Mouse (Mus musculus) intestine, embryonic 14.5 days (tissue): ENCODE measurements around the gene Szt2. TPM values are rescaled to one million over a fixed set of nuclear protein-coding genes. Genes with fewer than 3 reads are reported as not detected.

Experiments used
- ATAC-seq: fragments of 200-750 bp; cut with Nextera tagmentation; replicated peaks from 2 replicates; pipeline ENCODE4 v1.8.0; 2017; ENCODE audit warnings: low read depth, moderate number of reproducible peaks, moderate TSS enrichment, moderate library complexity; ENCODE audit not compliant: low FRiP score, low TSS enrichment
- DNase-seq: peaks from one replicate; pipeline ENCODE4 v3.0.0-alpha.2; 2018; ENCODE audit warnings: low spot score
- H3K27ac ChIP-seq: fragments of 300-500 bp; sonication (generic); 2 replicates; pipeline ENCODE4 v1.5.1; 2014; ENCODE audit warnings: low read depth, mild to moderate bottlenecking, control low read depth
- H3K27me3 ChIP-seq: fragments of 300-500 bp; sonication (generic); replicated peaks from 2 replicates; pipeline ENCODE4 v1.6.1; 2014; ENCODE audit warnings: low read length, control low read depth; ENCODE audit not compliant: control insufficient read depth, insufficient read depth
- H3K36me3 ChIP-seq: fragments of 300-500 bp; sonication (generic); 2 replicates; pipeline ENCODE4 v1.6.1; 2014; ENCODE audit warnings: low read length, control low read depth; ENCODE audit not compliant: control insufficient read depth, insufficient read depth
- H3K4me1 ChIP-seq: fragments of 300-500 bp; sonication (generic); replicated peaks from 2 replicates; pipeline ENCODE4 v1.6.1; 2014; ENCODE audit warnings: low read length, control low read depth, mixed read lengths; ENCODE audit not compliant: control insufficient read depth, insufficient read depth
- H3K4me2 ChIP-seq: fragments of 300-500 bp; sonication (generic); 2 replicates; pipeline ENCODE4 v1.6.1; 2014; ENCODE audit warnings: low read length
- H3K4me3 ChIP-seq: fragments of 300-500 bp; sonication (generic); 2 replicates; pipeline ENCODE4 v1.5.1; 2014; ENCODE audit warnings: low read depth, low read length, control low read depth, mixed read lengths
- H3K9ac ChIP-seq: fragments of 300-500 bp; sonication (generic); 2 replicates; pipeline ENCODE4 v1.6.1; 2014; ENCODE audit warnings: mild to moderate bottlenecking, low read length
- H3K9me3 ChIP-seq: fragments of 300-500 bp; sonication (generic); 2 replicates; pipeline ENCODE4 v1.6.1; 2016; ENCODE audit warnings: low read length, control low read depth; ENCODE audit not compliant: control insufficient read depth
- WGBS: fragments of 180-500 bp; shearing (Covaris S2); extraction: QIAGEN DNeasy Blood & Tissue Kit; methylation state at CpG from one replicate; pipeline ENCODE4 v1.1.7; 2014; 5-methylcytosine and 5-hydroxymethylcytosine counted together
- polyA plus RNA-seq: library from polyadenylated mRNA; unstranded; fragments of >200 nt; fragmentation: Nextera tagmentation; extraction: Ambion mirVana; gene quantifications from 2 replicates; pipeline ENCODE4 v1.2.1, GENCODE M21; 2014

The Szt2 gene
- polyA plus RNA-seq, 1 experiment from 2014 or later: 12.1 TPM

GRCm38 (mm10) chr4:118341447-118341846 is 67.6 kb downstream of the Szt2 start:
- no peak for ATAC-seq
- Histone ChIP-seq H3K4me1 (no peaks in the 10 kb centered on the region), H3K27me3 (no peaks in the 10 kb centered on the region), H3K4me3 (no peak overlapping the region), H3K4me2 (no peak overlapping the region), H3K36me3 (no peaks in the 10 kb centered on the region), H3K27ac (no peak overlapping the region), H3K9ac (no peak overlapping the region), H3K9me3 (no peaks in the 10 kb centered on the region)
- DNase-seq: no peak
- 82% methylated on average over 3 of the region's 3 CpGs for WGBS

DNA sequence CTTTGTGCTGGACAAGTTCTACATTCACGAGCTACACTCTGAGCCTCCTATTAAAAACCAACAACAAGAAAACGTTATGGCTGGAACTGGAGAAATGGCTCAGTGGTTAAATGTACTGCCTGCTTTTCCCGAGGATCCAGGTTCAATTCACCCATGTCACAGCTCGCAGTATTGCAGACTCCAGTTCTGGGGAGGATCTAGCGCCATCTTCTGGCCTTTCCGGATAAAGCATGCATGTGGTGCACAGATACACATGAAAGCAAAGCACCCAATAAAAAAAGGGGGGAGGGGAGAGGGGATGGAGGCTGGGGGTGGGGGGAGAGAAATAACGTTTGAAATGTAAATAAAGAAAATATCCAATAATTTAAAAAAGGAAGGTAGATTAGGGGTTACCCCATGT is 72.4 kb downstream of the Szt2 start:
- Histone ChIP-seq H3K27me3 (no peaks in the 10 kb centered on the region), H3K27ac (no peak overlapping the region), H3K9ac (no peak overlapping the region), H3K4me3 (no peak overlapping the region), H3K36me3 (no peaks in the 10 kb centered on the region), H3K9me3 (no peaks in the 10 kb centered on the region), H3K4me1 (no peaks in the 10 kb centered on the region), H3K4me2 (no peak overlapping the region)
- DNase-seq (peak; percentile 84), ATAC-seq (no peak)
- 17% methylated on average over 7 of the region's 7 CpGs for WGBS

- 68% methylated on average over 4 of the region's 4 CpGs for WGBS
- Histone ChIP-seq H3K4me2 (no peak overlapping the region), H3K36me3 (no peaks in the 10 kb centered on the region), H3K9ac (no peak overlapping the region), H3K27ac (no peak overlapping the region), H3K4me1 (no peaks in the 10 kb centered on the region), H3K9me3 (no peaks in the 10 kb centered on the region), H3K4me3 (no peak overlapping the region), H3K27me3 (no peaks in the 10 kb centered on the region)
- ATAC-seq: no peak
- DNase-seq: no peak
These were observed 73.1 kb downstream of the Szt2 start for GRCm38 (mm10) chr4:118335991-118336390.

DNA sequence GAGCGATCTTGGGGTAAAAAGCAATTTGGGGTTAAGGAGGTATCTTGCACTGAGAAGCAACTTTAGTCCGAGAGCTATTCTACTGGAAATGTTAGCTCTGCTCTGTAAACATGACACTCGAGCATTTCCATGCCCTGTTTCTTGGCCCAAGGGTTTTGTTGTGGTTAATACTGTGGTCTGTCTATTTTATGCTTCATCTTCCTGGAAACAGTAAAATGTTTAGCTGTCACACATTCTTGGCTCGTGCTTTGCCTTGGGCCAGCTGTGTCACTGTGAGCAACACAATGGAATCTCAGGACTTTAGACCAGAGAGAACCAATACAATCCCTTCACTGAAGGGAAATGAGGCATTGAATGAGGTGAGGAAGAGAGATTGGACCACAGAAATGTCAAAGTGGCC is 77.3 kb downstream of the Szt2 start:
- 0 out of 2 replicates have a peak overlapping the region, but pooled peaks have one; percentile 8 for H3K4me2 ChIP-seq
- DNase-seq: no peak
- no peak overlapping the region for H3K4me3 ChIP-seq
- H3K36me3 ChIP-seq: no peaks in the 10 kb centered on the region
- H3K9ac ChIP-seq: no peak overlapping the region
- H3K4me1 ChIP-seq: 0 out of 2 replicates have a peak, but pooled peaks cover 3% of the 10 kb centered on the region
- peak overlapping the region; percentile 69; the same call in 1 of the 2 replicates for H3K27ac ChIP-seq
- no peaks in the 10 kb centered on the region for H3K9me3 ChIP-seq
- ATAC-seq: no peak
- no peaks in the 10 kb centered on the region for H3K27me3 ChIP-seq
- 48% methylated on average over 4 of the region's 4 CpGs for WGBS

GRCm38 (mm10) chr4:118326476-118326875 is 82.6 kb downstream of the Szt2 start:
- no peak for DNase-seq
- no peaks in the 10 kb centered on the region for H3K9me3 ChIP-seq
- no peaks in the 10 kb centered on the region for H3K27me3 ChIP-seq
- 0 out of 2 replicates have a peak, but pooled peaks have one; percentile 40 for ATAC-seq
- H3K36me3 ChIP-seq: no peaks in the 10 kb centered on the region
- H3K4me3 ChIP-seq: no peak overlapping the region
- H3K4me2 ChIP-seq: no peak overlapping the region
- no peak overlapping the region for H3K9ac ChIP-seq
- no peak overlapping the region for H3K27ac ChIP-seq
- H3K4me1 ChIP-seq: 0 out of 2 replicates have a peak, but pooled peaks cover 3% of the 10 kb centered on the region
- WGBS: 36% methylated on average over 7 of the region's 7 CpGs

DNA sequence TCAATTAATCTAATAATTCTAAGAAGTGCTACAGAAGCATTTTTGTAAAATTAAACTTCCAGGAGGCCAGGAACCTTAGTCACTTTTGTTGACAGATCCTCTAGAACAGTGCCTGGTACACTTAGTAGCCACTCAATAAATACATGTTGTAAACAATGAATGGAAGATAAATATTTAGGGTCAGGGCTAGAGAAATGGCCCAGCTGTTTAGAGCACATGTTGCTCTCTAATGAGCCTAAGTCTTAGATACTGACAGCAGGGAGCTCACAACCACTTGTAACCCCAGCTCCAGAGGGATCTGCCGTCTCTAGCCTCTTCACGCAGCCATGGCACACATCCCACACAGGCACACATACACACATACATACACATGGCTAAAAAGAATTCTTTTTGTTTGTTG is 88.4 kb downstream of the Szt2 start:
- no peak for DNase-seq
- ATAC-seq: no peak
- Histone ChIP-seq H3K4me1 (0 out of 2 replicates have a peak, but pooled peaks cover 6% of the 10 kb centered on the region), H3K9ac (no peak overlapping the region), H3K4me2 (no peak overlapping the region), H3K36me3 (no peaks in the 10 kb centered on the region), H3K9me3 (no peaks in the 10 kb centered on the region), H3K4me3 (no peak overlapping the region), H3K27me3 (no peaks in the 10 kb centered on the region), H3K27ac (no peak overlapping the region)
- 50% methylated on average over 2 of the region's 2 CpGs for WGBS

- 0 out of 2 replicates have a peak, but pooled peaks cover 12% of the 10 kb centered on the region for H3K4me1 ChIP-seq
- no peak overlapping the region for H3K9ac ChIP-seq
- 36% methylated on average over 8 of the region's 8 CpGs for WGBS
- no peaks in the 10 kb centered on the region for H3K27me3 ChIP-seq
- H3K4me3 ChIP-seq: no peak overlapping the region
- no peaks in the 10 kb centered on the region for H3K36me3 ChIP-seq
- no peak for DNase-seq
- no peaks in the 10 kb centered on the region for H3K9me3 ChIP-seq
- ATAC-seq: no peak
- no peak overlapping the region for H3K27ac ChIP-seq
- no peak overlapping the region for H3K4me2 ChIP-seq
These were observed 89.2 kb downstream of the Szt2 start for GRCm38 (mm10) chr4:118319706-118320344.

DNA sequence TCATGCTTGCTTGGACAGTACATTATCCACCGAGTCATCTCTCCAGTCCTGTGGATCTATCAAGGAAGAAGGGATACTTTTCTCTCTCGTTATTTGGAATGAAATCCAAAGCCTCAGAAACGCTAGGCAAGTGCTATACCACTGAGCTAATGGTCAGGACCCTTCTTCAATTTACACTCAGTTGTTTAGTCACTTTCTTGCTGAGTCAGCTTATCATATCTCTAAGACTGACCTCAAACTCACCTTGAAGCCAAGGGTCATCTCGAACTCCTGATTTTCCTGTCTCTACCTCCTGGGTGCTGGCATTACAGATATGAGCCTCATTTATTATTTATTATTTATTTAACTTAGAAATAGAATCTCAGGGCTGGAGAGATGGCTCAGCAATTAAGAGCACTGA is 92.4 kb downstream of the Szt2 start:
- 74% methylated on average over 4 of the region's 4 CpGs for WGBS
- 0 out of 2 replicates have a peak, but pooled peaks cover 12% of the 10 kb centered on the region for H3K4me1 ChIP-seq

GRCm38 (mm10) chr4:118315286-118315685 is 93.8 kb downstream of the Szt2 start:
- Histone ChIP-seq H3K27me3 (no peaks in the 10 kb centered on the region), H3K4me2 (no peak overlapping the region), H3K9ac (no peak overlapping the region), H3K9me3 (peaks cover 3% of the 10 kb centered on the region; the same call in 1 of the 2 replicates), H3K4me3 (no peak overlapping the region), H3K36me3 (no peaks in the 10 kb centered on the region), H3K27ac (no peak overlapping the region), H3K4me1 (0 out of 2 replicates have a peak, but pooled peaks cover 12% of the 10 kb centered on the region)
- 21% methylated on average over 8 of the region's 8 CpGs for WGBS
- DNase-seq (no peak), ATAC-seq (no peak)

More for the DNA sequence above, 92.4 kb downstream of the Szt2 start:
- DNase-seq (no peak), ATAC-seq (no peak)
- no peaks in the 10 kb centered on the region for H3K27me3 ChIP-seq
- no peaks in the 10 kb centered on the region for H3K36me3 ChIP-seq
- no peak overlapping the region for H3K27ac ChIP-seq
- peaks cover 3% of the 10 kb centered on the region; the same call in 1 of the 2 replicates for H3K9me3 ChIP-seq
- no peak overlapping the region for H3K4me3 ChIP-seq
- H3K9ac ChIP-seq: no peak overlapping the region
- H3K4me2 ChIP-seq: no peak overlapping the region
